Mouse (Mus musculus) mouse embryonic stem cell (cell line): ENCODE measurements around the gene Ccl8.

Experiments
- in situ Hi-C, 2 experiments: fragments of 300-500 bp; cut with MboI; formaldehyde crosslinking; loops; 1 replicate in 1 of 2; 3 replicates in 1 of 2; pipeline ENCODE4 v1.14.3; 2019 to 2020; ENCODE audit warnings: low sequenced_read_pairs in 2 of 2, low pct_unique_long_range_greater_than_20kb in 1 of 2, mixed read lengths in 1 of 2; ENCODE audit not compliant: unreplicated experiment in 1 of 2

The Ccl8 gene

DNA sequence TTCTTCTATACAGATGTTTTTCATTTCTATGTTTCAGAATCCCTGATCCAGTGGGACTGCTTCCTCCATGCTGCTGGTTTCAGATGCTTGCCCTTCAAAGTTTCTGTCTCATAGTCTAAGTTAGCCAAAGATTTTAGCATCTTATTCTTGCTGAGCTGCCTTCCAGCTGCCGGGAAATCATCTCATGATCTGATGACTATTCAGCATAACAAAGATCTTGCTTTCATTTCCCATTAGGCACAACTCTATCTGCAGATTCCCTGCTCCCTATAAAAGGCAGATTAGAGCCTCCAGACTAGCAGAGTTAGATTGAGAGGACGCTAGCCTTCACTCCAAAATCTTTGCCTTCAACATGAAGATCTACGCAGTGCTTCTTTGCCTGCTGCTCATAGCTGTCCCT lies at the start of gene Ccl8:
Gene Ccl8 (plus strand): TSS at position 301 of the 400 bp plus-strand sequence.
- in situ Hi-C loops = no loop called here

DNA sequence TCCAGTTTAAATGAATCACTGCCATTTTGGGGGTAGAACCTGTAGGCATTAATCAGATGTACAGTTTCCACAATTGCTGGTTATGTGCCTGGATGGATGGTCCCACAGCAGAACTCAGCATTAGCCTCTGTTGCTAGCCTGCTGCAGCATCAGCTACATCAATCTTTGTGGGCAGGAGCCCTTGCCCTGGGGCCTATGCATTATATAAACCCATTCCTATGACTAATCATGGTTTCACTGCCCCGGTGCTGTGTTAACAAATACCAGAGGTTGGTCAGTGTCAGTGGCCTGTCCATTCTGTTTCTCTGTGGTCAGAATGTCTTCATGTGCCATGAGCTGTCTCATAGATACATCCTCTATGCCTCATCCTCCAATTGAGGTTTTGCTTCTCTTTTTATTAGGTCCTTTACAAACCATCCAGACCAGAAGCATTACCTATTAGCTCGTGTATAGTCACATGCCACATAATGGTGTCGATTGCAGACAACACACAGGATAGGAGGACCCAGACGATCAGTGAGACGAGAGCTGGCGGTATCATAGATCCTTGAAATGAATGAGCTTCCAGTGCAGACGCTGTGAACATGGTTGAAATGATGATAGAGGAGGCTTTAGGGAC lies 47.9 kb upstream of the Ccl8 start:
- in situ Hi-C loops = no loop called here

DNA sequence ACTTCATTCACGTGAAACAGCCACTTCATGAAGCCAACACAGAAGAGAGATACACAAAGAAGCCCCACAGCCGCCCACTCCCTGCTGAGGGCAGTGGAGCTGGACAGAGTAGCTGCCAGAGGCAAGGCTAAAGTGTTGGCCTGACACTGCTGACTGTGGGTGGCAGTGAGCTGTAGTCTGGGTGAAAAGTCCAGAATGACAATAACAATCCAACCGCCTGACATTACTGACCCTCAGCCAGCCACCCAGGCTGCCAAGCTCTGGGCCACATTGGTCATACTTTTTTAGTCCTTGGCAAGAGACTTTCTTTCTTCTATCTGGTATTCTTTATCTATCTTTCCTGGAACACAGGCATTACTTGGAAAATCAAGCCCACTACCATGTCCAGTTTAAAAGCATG lies 43.9 kb upstream of the Ccl8 start:
- in situ Hi-C loops = no loop called here

- in situ Hi-C loops = no loop called here
Observed at GRCm38 (mm10) chr11:82072374-82072773, 42.6 kb upstream of the Ccl8 start.

GRCm38 (mm10) chr11:82072984-82073383 lies 42.0 kb upstream of the Ccl8 start:
- in situ Hi-C loops = no loop called here

GRCm38 (mm10) chr11:82073686-82074085 lies 41.3 kb upstream of the Ccl8 start:
- in situ Hi-C loops = no loop called here

GRCm38 (mm10) chr11:82077031-82077430 lies 38.0 kb upstream of the Ccl8 start:
- in situ Hi-C loops = no loop called here

DNA sequence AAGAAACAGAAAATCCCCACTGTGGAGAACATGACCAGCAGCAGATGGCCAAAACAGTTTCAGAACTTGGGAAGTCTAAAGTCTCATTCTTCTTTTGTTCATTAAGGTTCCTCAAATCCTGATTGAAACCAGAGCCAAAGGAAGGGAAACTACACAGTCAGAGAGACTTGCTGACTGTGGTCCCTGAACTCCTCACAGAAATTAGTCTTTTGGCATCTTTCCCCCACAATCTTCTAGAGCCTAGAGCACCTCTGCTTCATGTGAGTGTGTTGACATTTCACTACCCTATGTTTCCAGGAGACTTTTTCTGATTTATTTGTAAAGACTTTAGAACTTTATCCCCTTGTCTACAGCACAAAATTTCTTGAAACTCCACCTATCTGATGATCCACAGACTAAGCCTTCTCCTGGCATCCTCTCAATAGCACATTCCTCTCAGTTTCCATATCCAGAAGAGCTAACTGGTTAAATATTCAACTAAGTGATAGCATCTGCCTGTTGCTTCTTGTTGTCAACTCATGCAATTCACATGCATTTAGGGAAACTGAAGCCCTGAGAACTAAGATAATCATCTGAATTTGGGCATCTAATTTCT lies 36.8 kb upstream of the Ccl8 start:
- in situ Hi-C loops = no loop called here

- in situ Hi-C loops = no loop called here
Observed at GRCm38 (mm10) chr11:82080865-82081264, 34.1 kb upstream of the Ccl8 start.

DNA sequence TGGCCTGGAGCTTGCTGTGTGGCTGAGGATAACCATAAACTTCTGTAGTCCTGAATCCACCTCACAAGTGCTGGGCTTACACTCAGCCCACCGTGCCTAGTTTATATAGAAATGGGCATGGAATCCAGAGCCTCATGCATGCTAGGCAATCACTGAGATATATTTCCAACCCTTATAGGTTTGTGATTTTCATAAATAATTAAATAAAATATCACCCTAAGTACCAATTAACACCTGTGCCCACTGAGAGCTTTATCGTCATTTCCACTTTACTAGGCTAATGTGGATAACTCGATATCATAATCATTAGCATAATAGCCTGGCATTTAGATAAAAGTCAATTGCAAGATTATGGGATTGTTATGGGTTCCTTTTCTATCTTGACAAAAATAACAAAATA lies 30.6 kb upstream of the Ccl8 start:
- in situ Hi-C loops = no loop called here

GRCm38 (mm10) chr11:82099511-82100323 lies 15.3 kb upstream of the Ccl8 start:
- in situ Hi-C loops = no loop called here

GRCm38 (mm10) chr11:82101087-82101486 lies 13.9 kb upstream of the Ccl8 start:
- in situ Hi-C loops = no loop called here

GRCm38 (mm10) chr11:82101529-82101928 lies 13.5 kb upstream of the Ccl8 start, which contains the start of gene Ccl12:
Ccl12 (plus strand) TSS chr11:82101845.
- in situ Hi-C loops = no loop called here

- in situ Hi-C loops = no loop called here
Observed at GRCm38 (mm10) chr11:82109611-82110010, 5.4 kb upstream of the Ccl8 start.

- in situ Hi-C loops = no loop called here
Observed at GRCm38 (mm10) chr11:82110372-82111248, 4.4 kb upstream of the Ccl8 start.

GRCm38 (mm10) chr11:82116041-82116440 lies 1.1 kb downstream of the Ccl8 start:
- in situ Hi-C loops = no loop called here

DNA sequence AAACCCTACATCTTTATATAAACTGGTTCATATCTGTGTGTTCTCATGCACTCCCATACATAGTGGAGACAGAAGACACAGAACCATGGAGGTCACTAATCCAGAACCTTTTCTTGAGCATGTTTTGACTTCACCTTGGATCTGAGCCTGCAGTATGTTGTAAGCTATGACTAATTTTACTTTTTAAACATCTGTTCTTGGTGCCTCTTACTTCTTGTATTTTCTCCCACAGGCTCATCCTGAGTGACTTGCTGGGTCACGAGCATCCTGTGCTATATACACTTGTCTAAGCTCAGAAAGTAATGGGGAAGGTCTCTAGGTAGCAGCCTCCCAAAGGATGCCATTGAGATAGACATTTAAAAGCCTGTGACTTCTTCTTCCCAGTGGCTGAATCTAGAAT lies 18.0 kb downstream of the Ccl8 start:
- in situ Hi-C loops = no loop called here

- in situ Hi-C loops = no loop called here
Observed at GRCm38 (mm10) chr11:82136196-82136595, 21.2 kb downstream of the Ccl8 start.
